Mouse (Mus musculus): ENCODE measurements around the gene Usp19.

The Usp19 gene

DNA sequence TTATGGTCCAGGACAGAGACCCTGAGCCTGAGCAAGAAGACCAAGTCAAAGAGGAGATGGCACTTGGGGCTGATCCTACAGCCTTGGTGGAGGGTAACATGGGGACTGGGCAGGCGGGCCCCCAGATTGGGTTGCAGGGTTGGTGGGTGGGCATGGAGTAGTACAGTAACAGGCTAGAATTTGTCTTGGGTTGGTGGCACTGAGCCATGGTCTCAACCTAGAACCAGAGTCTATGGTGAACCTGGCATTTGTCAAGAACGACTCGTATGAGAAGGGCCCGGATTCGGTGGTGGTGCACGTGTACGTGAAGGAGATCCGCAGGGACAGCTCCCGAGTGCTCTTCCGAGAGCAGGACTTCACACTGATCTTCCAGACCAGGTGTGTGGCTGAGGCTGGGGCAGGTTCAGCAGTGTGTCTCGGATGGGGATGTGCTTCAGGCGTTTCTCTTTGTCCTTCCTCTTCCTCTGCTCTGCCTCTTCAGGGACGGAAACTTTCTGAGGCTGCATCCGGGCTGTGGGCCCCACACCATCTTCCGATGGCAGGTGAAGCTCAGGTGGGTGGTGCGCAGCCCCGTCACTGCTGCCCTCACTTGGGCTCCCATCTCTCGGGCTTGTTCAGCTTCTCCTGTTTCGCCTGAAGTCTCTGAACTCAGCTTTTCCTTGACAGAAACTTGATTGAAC is 3.9 kb downstream of the Usp19 start:
- no peak for DNase-seq (ENCODE audit: low spot score in 2 of 2)

DNA sequence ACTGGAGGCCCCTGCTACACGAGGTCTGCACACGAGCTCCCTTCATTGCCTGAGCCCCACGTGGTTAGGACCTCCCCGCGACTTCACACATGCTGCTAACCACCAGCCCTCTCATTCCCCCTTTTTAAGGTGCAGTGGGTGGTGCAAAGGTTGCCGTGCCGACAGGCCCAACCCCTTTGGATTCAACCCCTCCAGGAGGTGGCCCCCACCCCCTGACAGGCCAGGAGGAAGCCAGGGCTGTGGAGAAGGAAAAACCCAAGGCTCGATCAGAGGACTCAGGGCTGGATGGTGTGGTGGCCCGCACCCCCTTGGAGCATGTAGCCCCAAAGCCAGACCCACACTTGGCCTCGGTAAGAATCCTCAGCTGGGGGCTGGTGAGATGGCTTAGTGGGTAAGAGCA is 4.5 kb downstream of the Usp19 start:
- DNase-seq (ENCODE audit: low spot score in 2 of 2): no peak

GRCm38 (mm10) chr9:108499231-108499630 is 8.8 kb downstream of the Usp19 start:
- no peak for DNase-seq (ENCODE audit: low spot score in 2 of 2)

- no peak for DNase-seq (ENCODE audit: low spot score in 2 of 2)
Observed at GRCm38 (mm10) chr9:108499943-108500342, 9.5 kb downstream of the Usp19 start.

DNA sequence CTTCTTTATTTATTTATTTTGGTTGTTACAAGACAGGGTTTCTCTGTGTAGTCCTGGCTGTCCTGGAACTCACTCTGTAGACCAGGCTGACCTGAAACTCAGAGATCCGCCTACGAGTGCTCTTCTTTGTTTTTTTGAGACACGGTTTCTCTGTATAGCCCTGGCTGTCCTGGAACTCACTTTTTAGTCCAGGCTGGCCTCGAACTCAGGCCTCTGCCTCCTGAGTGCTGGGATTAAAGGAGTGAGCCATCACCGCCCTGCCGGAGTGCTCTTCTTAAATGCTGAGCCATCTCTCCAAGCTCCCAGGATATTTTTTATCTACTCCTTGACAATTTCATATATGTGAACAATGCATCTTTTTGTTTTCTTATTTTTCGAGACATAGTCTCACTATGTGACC is 16.5 kb downstream of the Usp19 start:
- DNase-seq (ENCODE audit: low spot score in 2 of 2): no peak

- peak; percentile 94 for DNase-seq (ENCODE audit: low spot score in 2 of 2)
Observed at GRCm38 (mm10) chr9:108507619-108508434, 17.4 kb downstream of the Usp19 start, which contains the start of gene Qars. Qars (plus strand) TSS chr9:108507706.

DNA sequence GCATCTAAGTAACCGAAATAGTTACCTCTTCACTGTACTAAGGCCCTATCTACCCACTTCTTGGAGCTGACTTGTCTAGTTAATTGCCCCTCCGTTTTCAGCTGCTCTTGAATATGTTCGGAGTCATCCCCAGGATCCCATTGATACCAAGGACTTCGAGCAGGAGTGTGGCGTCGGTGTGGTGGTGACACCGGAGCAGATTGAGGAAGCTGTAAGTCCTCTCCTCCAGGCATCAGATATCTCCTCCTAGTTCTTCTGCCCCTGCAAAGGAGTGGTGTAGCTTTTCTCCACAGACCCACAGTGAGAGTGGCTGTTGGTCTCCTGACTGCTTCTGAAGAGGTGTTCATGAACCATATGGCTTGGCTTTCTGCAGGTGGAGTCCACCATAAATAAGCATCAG is 18.4 kb downstream of the Usp19 start:
- DNase-seq (ENCODE audit: low spot score in 2 of 2): no peak

DNA sequence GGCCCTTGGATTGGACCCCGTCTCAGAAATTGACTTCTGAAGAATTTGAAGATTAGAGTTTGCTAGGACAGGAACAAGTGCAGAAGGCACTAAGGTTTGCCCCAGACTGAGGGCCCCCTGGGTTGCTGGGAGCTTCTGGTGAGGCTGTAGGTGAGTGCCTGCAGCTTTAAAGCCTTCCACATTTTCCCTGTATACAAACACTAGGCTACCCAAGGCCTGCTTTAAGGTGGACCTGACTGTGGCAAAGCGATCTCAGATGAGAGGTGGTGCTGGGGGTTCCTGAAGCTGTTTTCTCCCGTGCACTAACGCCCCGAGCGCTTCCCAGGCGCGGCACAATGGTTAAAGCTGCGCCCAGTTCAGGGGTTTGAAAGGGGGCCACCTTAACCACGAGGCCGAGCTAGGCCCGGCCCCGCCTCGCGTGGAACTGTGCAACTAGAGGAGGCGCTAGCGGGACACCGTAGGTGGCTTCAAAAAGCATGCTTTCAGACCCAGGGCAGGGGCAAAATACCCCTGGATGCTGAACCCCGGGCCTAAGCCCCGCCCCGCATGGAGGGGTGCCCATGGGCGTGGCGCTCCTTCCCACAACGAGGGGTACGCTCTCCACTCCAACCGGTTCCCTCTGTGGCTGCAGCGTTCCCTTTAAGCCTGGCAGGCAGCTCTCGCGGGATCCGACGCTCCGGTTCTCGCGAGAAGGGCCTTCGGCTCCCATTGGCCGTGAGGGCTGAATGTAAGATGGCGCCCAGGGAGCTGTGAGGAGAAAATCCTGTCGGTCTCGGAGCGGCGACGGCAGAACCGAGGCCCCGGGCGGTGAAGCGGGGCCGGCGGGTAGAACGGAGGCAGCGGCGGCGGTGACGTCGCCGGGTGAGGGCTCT is 26.2 kb downstream of the Usp19 start, which contains the start of gene Qrich1:
TSS of gene Qrich1 (plus strand) at position 427 of the 872 bp plus-strand sequence.
- DNase-seq (ENCODE audit: low spot score in 2 of 2): peak; percentile 94 to 96

DNA sequence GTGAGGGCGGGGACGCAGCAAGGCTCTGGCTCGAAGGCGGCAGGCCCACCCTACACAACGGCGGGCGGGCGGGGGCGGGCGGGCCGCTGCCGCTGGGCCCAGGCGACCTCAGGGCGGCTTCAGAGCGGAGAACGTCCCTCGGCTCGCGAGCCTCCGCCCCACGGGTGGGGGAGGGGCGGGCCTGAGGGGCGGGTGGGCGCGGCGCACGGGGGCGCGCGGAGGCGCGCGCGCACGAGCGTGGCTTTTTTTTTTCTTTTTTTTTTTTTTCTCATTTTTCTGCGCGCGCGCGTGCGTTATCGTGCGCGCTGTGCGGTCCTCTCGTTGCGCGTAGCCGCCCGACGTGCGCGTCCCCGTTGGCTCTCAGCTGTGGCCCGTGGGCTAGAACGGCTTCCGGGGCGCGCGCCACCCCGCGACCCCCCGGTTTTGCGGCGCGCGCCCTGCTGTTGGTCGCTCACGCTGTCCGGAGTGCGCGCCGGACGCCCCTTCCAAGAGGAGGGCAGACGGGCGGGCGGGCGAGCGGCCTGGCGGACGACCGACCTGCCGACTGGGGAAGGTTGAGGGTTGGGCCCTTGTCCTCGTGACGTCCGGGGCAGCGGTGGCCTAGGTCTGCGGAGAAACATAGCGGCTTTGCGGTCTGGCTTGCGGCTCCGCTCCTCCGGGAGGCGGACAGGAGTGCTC is 27.0 kb downstream of the Usp19 start:
- peak; percentile 82 to 89 for DNase-seq (ENCODE audit: low spot score in 2 of 2)

DNA sequence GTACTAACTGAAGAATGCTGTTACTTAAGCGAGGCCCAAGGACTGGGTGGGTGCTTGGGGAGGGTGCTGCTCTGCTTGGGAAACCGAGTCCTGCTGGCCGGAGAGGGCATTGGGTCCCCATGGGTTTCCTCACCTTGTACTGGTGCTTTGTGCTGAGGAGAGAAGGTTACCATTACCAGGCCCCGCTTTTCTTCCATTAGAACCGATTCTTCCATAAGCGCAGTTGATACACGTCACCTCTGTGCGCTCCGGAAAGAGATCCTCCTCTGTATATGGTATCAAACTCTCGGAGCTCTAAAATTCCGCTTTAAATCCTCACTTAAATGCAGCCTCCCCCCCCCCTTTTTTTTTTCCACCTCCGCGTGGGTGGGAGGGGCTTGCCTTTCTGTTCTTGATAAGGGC is 27.5 kb downstream of the Usp19 start:
- peak; percentile 44 to 55 for DNase-seq (ENCODE audit: low spot score in 2 of 2)

- no peak for DNase-seq (ENCODE audit: low spot score in 2 of 2)
Observed at GRCm38 (mm10) chr9:108521604-108522003, 31.2 kb downstream of the Usp19 start.

GRCm38 (mm10) chr9:108523341-108523740 is 32.9 kb downstream of the Usp19 start:
- no peak for DNase-seq (ENCODE audit: low spot score in 2 of 2)

DNA sequence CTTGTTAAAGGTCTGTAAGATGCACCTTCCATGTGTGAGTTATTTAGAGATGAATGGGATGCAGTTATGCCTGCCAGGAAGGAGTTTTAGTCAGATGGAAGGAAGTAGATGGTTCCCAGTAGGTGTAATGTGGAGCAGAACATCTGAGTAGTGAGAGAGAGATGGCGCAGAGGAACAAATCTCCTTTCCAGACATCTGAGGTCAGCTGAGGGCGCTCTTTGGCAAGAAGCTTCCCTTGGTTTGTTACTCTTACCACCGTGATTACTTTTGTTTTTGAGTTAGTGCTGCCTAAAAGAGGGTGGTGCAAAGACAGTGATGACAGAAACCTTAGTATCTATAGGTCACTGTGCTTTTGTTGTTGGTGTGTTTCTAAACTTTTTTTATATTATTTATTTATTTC is 35.0 kb downstream of the Usp19 start:
- no peak for DNase-seq (ENCODE audit: low spot score in 2 of 2)

- DNase-seq (ENCODE audit: low spot score in 2 of 2): no peak
Observed at GRCm38 (mm10) chr9:108530954-108531353, 40.6 kb downstream of the Usp19 start.

- DNase-seq (ENCODE audit: low spot score in 2 of 2): no peak
Observed at GRCm38 (mm10) chr9:108531496-108531895, 41.1 kb downstream of the Usp19 start.

DNA sequence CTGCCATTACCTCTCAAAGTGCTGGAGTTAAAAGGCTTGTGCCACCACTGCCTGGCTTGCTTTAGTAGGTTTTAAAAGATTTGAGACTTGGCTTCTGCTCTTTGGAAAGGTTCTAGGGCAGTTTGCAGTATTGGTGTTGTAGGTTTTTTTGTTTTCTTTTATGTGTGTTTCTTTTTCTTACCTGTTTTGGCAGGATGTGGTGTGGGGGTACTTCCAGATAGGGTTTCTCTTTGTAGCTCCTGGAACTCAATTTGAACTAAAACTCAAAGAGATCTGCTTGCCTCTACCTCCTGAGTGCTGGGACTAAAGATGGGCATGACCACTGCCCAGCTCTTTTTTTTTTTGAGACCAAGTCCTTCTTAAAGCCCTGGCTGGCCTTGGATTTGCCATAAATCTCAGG is 50.4 kb downstream of the Usp19 start:
- DNase-seq (ENCODE audit: low spot score in 2 of 2): no peak

DNA sequence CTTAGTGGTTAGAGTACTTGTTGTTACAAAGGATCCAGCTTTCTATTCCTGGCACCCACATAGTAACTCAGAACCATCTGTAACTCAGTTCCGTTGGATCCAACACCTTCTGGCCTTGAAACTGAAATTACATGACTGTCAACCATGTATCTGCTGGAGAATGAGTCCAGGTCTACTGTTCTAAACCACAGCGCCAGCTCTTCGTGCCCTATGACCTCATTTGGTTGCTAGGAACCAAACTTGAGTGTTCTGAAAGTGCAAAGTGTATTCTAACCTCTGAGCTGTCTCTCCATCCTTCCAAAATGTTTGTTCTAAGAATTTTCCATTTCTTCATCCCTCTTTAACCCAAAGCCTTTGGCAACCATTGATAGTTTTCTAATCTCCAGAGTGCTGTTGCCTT is 55.6 kb downstream of the Usp19 start:
- no peak for DNase-seq (ENCODE audit: low spot score in 2 of 2)

- DNase-seq (ENCODE audit: low spot score in 2 of 2): no peak
Observed at GRCm38 (mm10) chr9:108546875-108547274, 56.5 kb downstream of the Usp19 start.

Data from right cerebral cortex, adult 2 months (tissue).